Mouse (Mus musculus) G1E (cell line): ENCODE data around the gene Agap1.

Experiments
- CTCF ChIP-seq: IDR thresholded peaks from 2 replicates; pipeline ENCODE4 v1.5.1; 2012; ENCODE audit warnings: low read depth, low read length, inconsistent platforms, mixed read lengths
- GATA1 ChIP-seq: IDR thresholded peaks from 2 replicates; pipeline ENCODE4 v1.6.1; 2012; ENCODE audit warnings: borderline replicate concordance, low read length, inconsistent platforms, mixed read lengths
- GATA2 ChIP-seq: IDR thresholded peaks from 2 replicates; pipeline ENCODE4 v1.6.1; 2012; ENCODE audit warnings: low read depth, low read length, inconsistent platforms, borderline replicate concordance
- POLR2AphosphoS5 ChIP-seq: IDR thresholded peaks from 2 replicates; pipeline ENCODE4 v1.6.1; 2012; ENCODE audit warnings: low read depth, low read length, inconsistent platforms; ENCODE audit not compliant: insufficient replicate concordance

GRCm38 (mm10) chr1:89823036-89823435, 368.4 kb downstream of the Agap1 start:
- no peak for TF ChIP-seq CTCF
- no peak for TF ChIP-seq GATA2
- no peak for TF ChIP-seq GATA1
- no peak for TF ChIP-seq POLR2AphosphoS5
